Mouse (Mus musculus) forebrain, embryonic 10.5 days (tissue): Measurements from ENCODE around the gene Dnajc11. TPM values are rescaled to one million over a fixed set of nuclear protein-coding genes. Genes with fewer than 3 reads are reported as not detected.

Experiments used
- DNase-seq: peaks from one replicate; pipeline ENCODE4 v3.0.0-alpha.2; 2017; ENCODE audit warnings: low spot score; ENCODE audit errors: extremely low spot score
- H3K27ac ChIP-seq: fragments of 300-500 bp; sonication (generic); 2 replicates; pipeline ENCODE4 v1.5.1; 2016; ENCODE audit warnings: mild to moderate bottlenecking
- H3K27me3 ChIP-seq: fragments of 300-500 bp; sonication (generic); 2 replicates; pipeline ENCODE4 v1.6.1; 2016; ENCODE audit warnings: mild to moderate bottlenecking; ENCODE audit not compliant: poor library complexity, severe bottlenecking
- H3K36me3 ChIP-seq: fragments of 300-500 bp; sonication (generic); replicated peaks from 2 replicates; pipeline ENCODE4 v1.6.1; 2016; ENCODE audit warnings: mild to moderate bottlenecking, moderate library complexity
- H3K4me1 ChIP-seq: fragments of 300-500 bp; sonication (generic); 2 replicates; pipeline ENCODE4 v1.6.1; 2016
- H3K4me3 ChIP-seq: fragments of 300-500 bp; sonication (generic); 2 replicates; pipeline ENCODE4 v1.5.1; 2016; ENCODE audit warnings: mild to moderate bottlenecking, moderate library complexity
- H3K9me3 ChIP-seq: fragments of 300-500 bp; sonication (generic); 2 replicates; pipeline ENCODE4 v1.6.1; 2016; ENCODE audit warnings: mild to moderate bottlenecking, moderate library complexity
- WGBS: fragments of 180-500 bp; shearing (Covaris S2); methylation state at CpG from one replicate; pipeline ENCODE4 v1.1.7; 2016; 5-methylcytosine and 5-hydroxymethylcytosine counted together
- polyA plus RNA-seq: library from polyadenylated mRNA; unstranded; fragments of >200 nt; fragmentation: Nextera tagmentation; extraction: Ambion mirVana; gene quantifications from 2 replicates; pipeline ENCODE4 v1.2.1, GENCODE M21; 2016

Dnajc11 gene
- polyA plus RNA-seq, 1 experiment from 2014 or later, result 113 TPM

DNA sequence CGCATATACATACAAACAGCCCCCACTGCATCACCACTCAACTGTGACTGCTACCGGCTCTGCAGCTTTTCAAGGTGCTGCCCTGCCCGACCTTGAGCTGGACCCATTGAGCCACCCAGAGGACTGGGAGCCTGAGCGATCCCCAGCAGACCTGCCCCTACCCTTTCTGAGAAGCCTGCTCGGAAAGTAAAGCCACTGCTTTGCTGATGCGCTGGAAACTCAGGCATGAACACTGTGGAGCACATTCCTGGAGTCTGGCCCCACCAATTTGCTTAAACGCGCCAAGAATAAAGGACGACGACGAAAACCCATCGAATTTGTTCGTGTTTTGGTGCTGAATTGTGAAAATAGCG lies 74.6 kb downstream of the Dnajc11 start:
- Histone ChIP-seq H3K27ac (peak overlapping the region; percentile 88; the same call in 1 of the 2 replicates), H3K27me3 (peaks cover 33% of the 10 kb centered on the region), H3K4me3 (peak overlapping the region; percentile 89), H3K9me3 (no peaks in the 10 kb centered on the region), H3K36me3 (peaks cover 16% of the 10 kb centered on the region), H3K4me1 (peaks cover 64% of the 10 kb centered on the region)
- DNase-seq, result peak; percentile 40
- WGBS, result under 1% methylated on average over 14 of the region's 14 CpGs

DNA sequence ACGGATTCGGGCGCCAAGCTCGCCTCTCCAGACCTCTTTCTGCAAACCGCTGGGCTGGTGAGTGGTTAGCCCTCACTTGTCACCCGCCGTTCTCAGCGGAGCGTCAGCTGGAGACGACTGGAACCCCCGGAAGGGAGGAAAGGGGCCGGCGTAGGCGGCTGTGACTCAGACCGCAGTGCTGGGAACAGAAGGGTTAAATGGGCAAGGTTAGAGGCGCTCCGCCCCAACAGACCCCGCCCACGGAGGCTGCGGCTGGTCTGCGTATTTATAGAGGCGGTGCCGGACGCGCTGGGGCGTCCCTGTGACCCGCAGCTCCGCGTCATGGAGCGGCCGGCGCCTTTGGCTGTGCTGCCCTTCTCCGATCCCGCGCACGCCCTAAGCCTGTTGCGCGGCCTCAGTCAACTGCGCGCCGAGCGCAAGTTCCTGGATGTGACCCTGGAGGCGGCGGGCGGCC lies 75.2 kb downstream of the Dnajc11 start, which contains the start of gene Klhl21:
Gene Klhl21, plus strand, starts transcription at position 182 of the 454 bp plus-strand sequence.
- peak within 1 kb of the TSS; percentile 89 for H3K4me3 ChIP-seq
- peaks cover 64% of the 10 kb centered on the region for H3K4me1 ChIP-seq
- H3K27me3 ChIP-seq, result peaks cover 33% of the 10 kb centered on the region
- DNase-seq, result peak; percentile 92
- 0% methylated on average over 45 of the region's 45 CpGs for WGBS
- no peaks in the 10 kb centered on the region for H3K9me3 ChIP-seq
- peak within 1 kb of the TSS; percentile 88 for H3K27ac ChIP-seq
- peaks cover 21% of the 10 kb centered on the region for H3K36me3 ChIP-seq

DNA sequence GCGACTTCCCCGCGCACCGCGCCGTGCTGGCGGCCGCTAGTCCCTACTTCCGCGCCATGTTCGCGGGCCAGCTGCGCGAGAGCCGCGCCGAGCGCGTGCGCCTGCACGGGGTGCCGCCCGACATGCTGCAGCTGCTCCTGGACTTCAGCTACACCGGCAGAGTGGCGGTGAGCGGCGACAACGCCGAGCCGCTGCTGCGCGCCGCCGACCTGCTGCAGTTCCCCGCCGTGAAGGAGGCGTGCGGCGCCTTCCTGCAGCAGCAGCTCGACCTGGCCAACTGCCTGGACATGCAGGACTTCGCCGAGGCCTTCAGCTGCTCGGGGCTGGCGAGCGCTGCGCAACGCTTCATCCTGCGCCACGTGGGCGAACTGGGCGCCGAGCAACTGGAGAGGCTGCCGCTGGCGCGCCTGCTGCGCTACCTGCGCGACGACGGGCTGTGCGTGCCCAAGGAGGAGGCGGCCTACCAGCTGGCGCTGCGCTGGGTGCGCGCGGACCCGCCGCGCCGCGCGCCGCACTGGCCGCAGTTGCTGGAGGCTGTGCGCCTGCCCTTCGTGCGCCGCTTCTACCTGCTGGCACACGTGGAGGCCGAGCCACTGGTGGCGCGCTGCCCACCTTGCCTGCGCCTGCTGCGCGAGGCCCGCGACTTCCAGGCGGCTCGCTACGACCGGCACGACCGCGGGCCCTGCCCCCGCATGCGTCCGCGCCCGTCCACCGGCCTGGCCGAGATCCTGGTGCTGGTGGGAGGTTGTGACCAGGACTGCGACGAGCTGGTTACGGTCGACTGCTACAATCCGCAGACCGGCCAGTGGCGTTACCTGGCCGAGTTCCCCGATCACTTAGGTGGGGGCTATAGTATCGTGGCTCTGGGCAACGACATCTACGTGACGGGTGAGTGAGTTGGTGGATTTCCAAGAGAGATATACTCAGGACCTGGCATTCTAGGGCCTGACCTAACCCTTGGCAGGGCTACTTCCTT lies 75.9 kb downstream of the Dnajc11 start:
- peaks cover 64% of the 10 kb centered on the region for H3K4me1 ChIP-seq
- H3K9me3 ChIP-seq, result no peaks in the 10 kb centered on the region
- under 1% methylated on average over 115 of the region's 115 CpGs for WGBS
- peaks cover 28% of the 10 kb centered on the region for H3K36me3 ChIP-seq
- H3K27ac ChIP-seq, result peak overlapping the region; percentile 88
- peaks cover 33% of the 10 kb centered on the region for H3K27me3 ChIP-seq
- H3K4me3 ChIP-seq, result peak overlapping the region; percentile 89
- no peak for DNase-seq

DNA sequence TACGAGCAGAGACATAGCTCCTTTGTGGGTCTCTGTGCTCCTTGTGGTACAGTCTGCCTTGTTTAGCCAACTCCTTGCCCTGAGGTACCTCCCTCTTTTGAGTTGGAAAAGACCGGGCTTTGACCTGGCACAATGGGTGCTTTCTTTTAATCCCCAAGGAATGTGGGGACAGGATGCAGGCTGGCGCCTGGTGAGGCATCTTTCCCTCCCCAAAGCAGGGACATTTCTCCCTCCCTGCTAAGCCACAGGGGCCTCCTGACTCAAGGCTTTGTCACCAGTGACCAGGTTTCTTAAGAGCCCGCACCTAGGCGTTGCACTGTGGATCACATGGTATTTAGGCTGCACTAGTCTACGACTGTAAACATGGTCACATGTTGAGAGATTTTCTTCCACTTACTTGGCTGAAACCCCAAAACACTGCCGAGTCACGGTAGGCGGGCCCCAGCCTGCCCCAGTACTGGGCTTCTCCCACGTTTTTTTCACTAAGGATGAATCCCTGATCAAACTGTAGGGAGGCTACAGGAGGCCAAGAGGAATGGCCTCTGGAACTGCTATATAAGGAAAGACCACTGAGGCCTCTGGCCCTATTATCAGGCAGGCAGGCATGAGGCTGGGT lies 76.7 kb downstream of the Dnajc11 start:
- H3K27me3 ChIP-seq, result peaks cover 33% of the 10 kb centered on the region
- H3K4me3 ChIP-seq, result peak overlapping the region; percentile 89
- H3K36me3 ChIP-seq, result peaks cover 36% of the 10 kb centered on the region
- DNase-seq, result peak; percentile 44
- peaks cover 64% of the 10 kb centered on the region for H3K4me1 ChIP-seq
- 2% methylated on average over 10 of the region's 10 CpGs for WGBS
- H3K27ac ChIP-seq, result peak overlapping the region; percentile 88
- H3K9me3 ChIP-seq, result no peaks in the 10 kb centered on the region

DNA sequence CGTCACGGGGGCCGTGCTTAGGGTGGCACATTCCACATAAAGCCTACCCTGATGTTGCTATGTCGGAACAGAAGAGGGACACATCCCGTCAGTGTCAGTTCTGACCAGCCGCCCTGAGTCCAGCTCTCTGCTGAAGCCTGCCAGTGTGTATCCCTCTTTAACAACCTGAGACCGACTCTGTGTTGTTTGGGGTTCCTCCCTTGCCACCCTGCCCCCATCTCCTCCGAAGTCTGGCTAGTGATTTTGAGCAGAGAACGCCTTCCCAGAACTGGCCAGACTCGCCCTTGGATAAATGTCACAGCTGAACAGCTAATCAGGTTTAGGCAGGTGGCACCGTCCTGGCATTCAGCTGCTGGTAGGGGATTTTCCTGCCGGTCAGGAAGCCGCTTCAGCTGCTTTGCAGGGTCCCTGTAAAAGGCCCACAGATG lies 77.2 kb downstream of the Dnajc11 start:
- Histone ChIP-seq H3K36me3 (peaks cover 42% of the 10 kb centered on the region), H3K27ac (peak overlapping the region; percentile 88; the same call in 1 of the 2 replicates), H3K4me1 (peaks cover 61% of the 10 kb centered on the region), H3K27me3 (peaks cover 33% of the 10 kb centered on the region), H3K4me3 (peak overlapping the region; percentile 89), H3K9me3 (no peaks in the 10 kb centered on the region)
- DNase-seq, result no peak
- WGBS, result 4% methylated on average over 13 of the region's 13 CpGs

DNA sequence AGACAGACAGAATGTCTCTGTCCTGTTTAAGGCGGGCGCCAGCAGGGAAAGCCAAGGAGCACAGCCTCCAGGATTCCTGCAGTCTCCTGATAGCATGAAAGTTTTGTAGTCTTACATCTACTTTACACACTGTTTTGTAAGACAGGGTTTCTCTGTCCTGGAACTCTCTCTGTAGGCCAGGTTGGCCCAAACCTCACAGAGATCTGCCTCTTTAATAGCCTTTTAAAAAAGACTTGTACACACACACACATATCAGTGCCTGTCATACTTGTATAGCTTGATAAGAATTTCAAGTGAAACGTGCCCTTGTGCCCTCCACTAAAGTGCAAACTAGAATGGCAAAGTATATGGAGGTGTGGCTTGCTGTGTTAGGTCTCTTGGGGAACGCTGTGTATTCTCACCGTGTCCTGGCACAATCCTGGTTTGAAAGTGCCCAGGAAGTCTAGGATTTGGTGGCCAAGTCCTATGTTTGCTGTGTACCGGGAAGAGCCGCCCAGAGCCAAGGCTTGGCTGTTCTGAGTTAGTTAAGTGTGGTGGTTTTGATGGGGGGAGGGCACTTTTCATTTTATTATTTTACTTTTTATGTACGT lies 77.8 kb downstream of the Dnajc11 start:
- WGBS, result 75% methylated on average over 8 of the region's 8 CpGs
- Histone ChIP-seq H3K27ac (no peak overlapping the region), H3K27me3 (peaks cover 33% of the 10 kb centered on the region), H3K9me3 (no peaks in the 10 kb centered on the region), H3K4me1 (peaks cover 61% of the 10 kb centered on the region), H3K4me3 (peak overlapping the region; percentile 89), H3K36me3 (peaks cover 47% of the 10 kb centered on the region)
- DNase-seq, result no peak

DNA sequence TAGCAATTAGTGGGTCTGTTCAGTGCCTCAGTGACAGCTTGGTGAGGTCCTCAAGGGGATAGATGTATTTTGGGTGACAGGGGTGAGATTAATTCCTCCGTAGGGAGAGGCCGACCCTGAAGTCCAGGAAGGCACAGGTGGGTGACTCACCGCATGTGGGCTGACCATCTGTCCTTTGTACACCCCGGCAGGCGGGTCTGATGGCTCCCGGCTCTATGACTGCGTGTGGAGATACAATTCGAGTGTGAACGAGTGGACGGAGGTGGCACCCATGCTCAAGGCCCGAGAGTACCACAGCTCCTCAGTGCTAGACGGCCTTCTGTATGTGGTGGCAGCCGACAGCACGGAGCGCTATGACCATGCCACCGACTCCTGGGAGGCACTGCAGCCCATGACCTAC lies 78.6 kb downstream of the Dnajc11 start:
- no peak overlapping the region for H3K27ac ChIP-seq
- no peaks in the 10 kb centered on the region for H3K9me3 ChIP-seq
- peaks cover 55% of the 10 kb centered on the region for H3K36me3 ChIP-seq
- WGBS, result 95% methylated on average over 16 of the region's 16 CpGs
- 0 out of 2 replicates have a peak overlapping the region, but pooled peaks have one; percentile 89 for H3K4me3 ChIP-seq
- DNase-seq, result no peak
- H3K4me1 ChIP-seq, result peaks cover 53% of the 10 kb centered on the region
- H3K27me3 ChIP-seq, result peaks cover 24% of the 10 kb centered on the region

DNA sequence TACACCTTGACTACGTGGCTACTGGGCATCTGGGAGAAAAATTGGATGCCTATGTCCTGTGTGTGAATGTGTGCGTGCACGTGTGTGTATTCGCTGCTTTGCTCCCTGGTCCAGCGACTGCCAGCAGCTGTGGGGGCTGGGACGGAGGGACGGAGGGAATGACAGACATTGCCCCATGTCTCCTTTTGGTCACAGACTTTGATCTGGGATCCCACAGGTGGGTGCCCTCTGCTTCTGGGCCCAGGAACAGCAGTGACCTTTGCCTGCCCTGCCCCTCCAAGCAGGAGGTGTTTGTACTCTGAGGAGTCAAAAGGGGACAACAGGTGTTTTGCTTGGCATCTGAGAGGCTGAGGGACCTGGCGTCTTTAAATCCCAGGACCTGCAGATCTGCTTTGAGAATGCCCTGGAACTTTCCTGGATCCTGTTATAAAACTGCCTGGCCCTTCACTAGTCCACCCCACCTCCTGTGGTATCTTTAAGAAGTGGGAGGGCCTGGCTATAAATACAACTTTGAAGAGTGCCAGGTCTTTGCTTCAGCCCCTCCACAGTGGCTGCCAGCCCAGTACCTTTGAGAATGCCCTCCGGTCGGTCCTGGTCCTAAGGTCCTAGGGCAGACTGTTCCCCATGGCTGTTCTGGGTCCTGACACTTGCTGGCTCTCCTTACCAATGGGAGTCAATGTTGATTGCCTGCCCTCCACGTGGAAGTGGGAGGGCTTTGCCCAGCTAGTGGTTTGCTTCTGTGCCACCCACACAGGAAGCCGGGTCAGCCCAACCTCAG lies 79.7 kb downstream of the Dnajc11 start:
- Histone ChIP-seq H3K36me3 (peaks cover 65% of the 10 kb centered on the region), H3K4me3 (no peak overlapping the region), H3K4me1 (peaks cover 42% of the 10 kb centered on the region), H3K9me3 (no peaks in the 10 kb centered on the region), H3K27ac (no peak overlapping the region), H3K27me3 (peaks cover 13% of the 10 kb centered on the region)
- no peak for DNase-seq
- WGBS, result 88% methylated on average over 12 of the region's 12 CpGs

DNA sequence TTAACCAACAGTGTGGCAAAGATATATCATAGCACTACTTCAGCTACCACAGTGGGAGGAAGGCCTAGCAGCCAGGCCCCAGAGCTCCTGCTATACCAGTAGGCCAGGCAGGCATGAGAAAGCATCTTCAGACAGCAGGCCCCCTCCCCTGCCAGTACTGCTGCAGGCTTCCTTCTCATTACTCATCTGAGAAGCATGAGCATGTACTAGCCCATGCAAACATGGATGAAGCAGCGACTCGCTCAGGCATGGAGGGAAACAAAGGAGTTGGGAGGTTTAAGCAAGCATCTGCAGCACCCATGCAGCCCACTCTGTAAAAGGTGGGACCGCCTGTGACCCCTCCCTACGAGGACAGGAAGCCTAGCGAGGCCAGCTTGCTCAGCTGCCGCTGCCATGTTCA lies 85.6 kb downstream of the Dnajc11 start:
- H3K27ac ChIP-seq, result no peak overlapping the region
- DNase-seq, result no peak
- no peaks in the 10 kb centered on the region for H3K4me1 ChIP-seq
- no peak overlapping the region for H3K4me3 ChIP-seq
- no peaks in the 10 kb centered on the region for H3K9me3 ChIP-seq
- WGBS, result 86% methylated on average over 6 of the region's 6 CpGs
- no peaks in the 10 kb centered on the region for H3K27me3 ChIP-seq
- H3K36me3 ChIP-seq, result peaks cover 98% of the 10 kb centered on the region

DNA sequence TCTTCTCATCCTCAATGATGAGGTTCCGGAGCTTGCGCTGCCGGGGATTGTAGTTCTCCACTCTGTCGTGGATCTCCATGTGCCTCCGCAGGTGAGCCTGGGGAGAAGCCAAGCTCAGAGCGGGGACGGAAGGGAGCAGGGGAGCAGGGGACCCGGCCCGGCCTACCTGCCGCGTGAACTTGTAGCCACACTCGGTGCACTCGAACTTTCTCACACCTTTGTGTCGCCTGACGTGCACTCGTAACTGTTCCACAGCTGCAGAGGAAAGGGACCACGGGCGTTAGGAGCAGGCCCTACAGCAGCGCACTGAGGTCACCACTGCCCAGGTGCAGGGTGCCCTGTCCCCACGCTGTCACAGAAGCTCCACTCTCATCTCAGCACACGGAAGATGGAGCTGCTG lies 86.5 kb downstream of the Dnajc11 start:
- peaks cover 98% of the 10 kb centered on the region for H3K36me3 ChIP-seq
- 92% methylated on average over 21 of the region's 21 CpGs for WGBS
- H3K27me3 ChIP-seq, result no peaks in the 10 kb centered on the region
- no peak for DNase-seq
- H3K4me1 ChIP-seq, result peaks cover 6% of the 10 kb centered on the region
- no peaks in the 10 kb centered on the region for H3K9me3 ChIP-seq
- H3K4me3 ChIP-seq, result no peak overlapping the region
- no peak overlapping the region for H3K27ac ChIP-seq

DNA sequence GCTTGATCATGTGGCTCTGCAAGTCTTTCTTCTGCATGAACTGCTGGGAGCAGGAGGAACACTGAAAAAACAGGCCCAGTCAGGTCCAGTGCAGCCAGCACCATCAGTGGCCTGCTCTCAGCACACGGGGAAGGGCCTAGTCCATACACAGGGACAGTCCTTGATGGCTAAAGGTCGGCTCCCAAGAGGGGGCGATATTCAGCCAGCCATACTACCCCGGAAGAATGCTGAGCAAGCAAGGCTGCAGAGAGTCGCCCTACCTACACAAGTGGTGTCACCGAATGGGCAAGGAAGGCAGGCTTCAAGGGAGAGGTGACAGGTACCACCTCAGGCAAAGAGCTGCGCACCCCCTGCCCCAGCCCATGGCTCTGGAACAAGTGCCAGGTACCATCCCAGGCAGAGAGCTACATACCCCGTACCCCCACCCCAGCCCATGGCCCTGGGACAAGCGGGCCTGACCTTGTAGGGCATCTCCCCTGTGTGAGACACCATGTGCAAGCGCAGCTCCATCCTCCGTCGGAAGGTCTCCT lies 88.1 kb downstream of the Dnajc11 start:
- H3K36me3 ChIP-seq, result peaks cover 95% of the 10 kb centered on the region
- no peak overlapping the region for H3K27ac ChIP-seq
- peaks cover 22% of the 10 kb centered on the region for H3K4me1 ChIP-seq
- H3K4me3 ChIP-seq, result no peak overlapping the region
- no peaks in the 10 kb centered on the region for H3K9me3 ChIP-seq
- H3K27me3 ChIP-seq, result no peaks in the 10 kb centered on the region
- WGBS, result 79% methylated on average over 12 of the region's 12 CpGs
- no peak for DNase-seq

DNA sequence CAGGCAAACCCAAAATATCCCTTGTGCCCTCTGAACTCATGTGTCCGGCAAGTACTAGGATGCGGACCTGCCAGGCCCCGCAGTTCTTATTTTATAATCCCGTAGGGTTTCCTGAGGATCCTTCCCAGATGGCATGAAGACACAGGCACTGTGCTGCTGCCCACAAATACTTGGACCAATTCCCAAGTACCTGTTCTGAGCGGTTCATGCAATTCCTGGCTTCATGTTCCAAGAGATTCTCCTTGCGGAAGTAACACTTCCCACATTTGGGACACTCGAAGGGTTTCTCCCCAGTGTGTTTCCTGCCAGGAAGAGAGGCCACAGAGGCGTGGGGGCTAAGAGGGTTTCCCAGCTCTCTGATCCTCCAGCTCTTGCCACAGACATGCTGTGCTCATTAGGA lies 89.0 kb downstream of the Dnajc11 start:
- Histone ChIP-seq H3K4me3 (no peak overlapping the region), H3K27me3 (no peaks in the 10 kb centered on the region), H3K4me1 (peaks cover 30% of the 10 kb centered on the region), H3K9me3 (no peaks in the 10 kb centered on the region), H3K27ac (no peak overlapping the region), H3K36me3 (peaks cover 88% of the 10 kb centered on the region)
- 91% methylated on average over 8 of the region's 8 CpGs for WGBS
- DNase-seq, result no peak
